ENCODE assay signal across 8 mouse cellular contexts in genomic region chr15:101283911-101284750, GRCm38 (mm10). TPM values are rescaled to one million over a fixed set of nuclear protein-coding genes. Genes with fewer than 3 reads are reported as not detected.
DNase-seq lines count a peak whose midpoint lies in the region; ATAC-seq and TF ChIP-seq lines count a peak whose summit lies in the region.

Gene Atg101, plus strand, starts transcription at chr15:101284272.

- H3K9me3 ChIP-seq in hindbrain, postnatal 0 days (ENCODE audit: low read length) = no peaks in the 10 kb centered on the region

- peak within 1 kb of the TSS; percentile 95 for H3K4me2 ChIP-seq in hindbrain, postnatal 0 days (ENCODE audit: low read depth, low read length)

- H3K4me1 ChIP-seq in hindbrain, postnatal 0 days (ENCODE audit: insufficient read depth, low read length) = no peaks in the 10 kb centered on the region

- peak; percentile 99 for TF ChIP-seq CTCF in gastrocnemius, adult 2 months (IDR thresholded peaks at IDR 0.05)
- peak; percentile 96 for TF ChIP-seq CTCF in hindbrain, postnatal 0 days (IDR thresholded peaks at IDR 0.05; ENCODE audit: low read depth)
- TF ChIP-seq CTCF in left cerebral cortex, adult 2 months (IDR thresholded peaks at IDR 0.05) = peak; percentile 91

- H3K4me3 ChIP-seq in gastrocnemius, adult 2 months = peak within 1 kb of the TSS; percentile 99
- peak within 1 kb of the TSS; percentile 55 for H3K4me3 ChIP-seq in hindbrain, postnatal 0 days (ENCODE audit: low read length)
- H3K4me3 ChIP-seq in left cerebral cortex, adult 2 months = peak within 1 kb of the TSS; percentile 86

- intact Hi-C loops in gastrocnemius, adult 2 months (cut with DNase I) = loop anchor here (1.0 to 5.0 kb wide), 3 partner anchors 31 to 62 kb away; partner anchors contain the start of gene Grasp
- intact Hi-C loops in left cerebral cortex, adult 2 months (cut with DNase I) = loop anchor here (1.0 kb wide), 2 partner anchors 44 to 63 kb away; no protein-coding TSS in a partner anchor

- peaks cover 19% of the 10 kb centered on the region; the same call in 1 of the 2 replicates for H3K36me3 ChIP-seq in hindbrain, postnatal 0 days (ENCODE audit: insufficient read depth, low read length)

- no peaks in the 10 kb centered on the region for H3K27me3 ChIP-seq in hindbrain, postnatal 0 days (ENCODE audit: insufficient read depth, low read length)

- DNase-seq in ZHBTc4 (ENCODE audit: low read depth, low spot score) = peak; percentile 95
- DNase-seq in gastrocnemius, adult 2 months = peak; percentile 94
- DNase-seq in hindbrain, postnatal 0 days (ENCODE audit: low spot score) = peak; percentile 93
- DNase-seq in left cerebral cortex, adult 2 months (ENCODE audit: extremely low spot score in 1 of 2, low spot score in 2 of 2) = peak; percentile 90 to 91
- DNase-seq in right cerebral cortex, adult 2 months (ENCODE audit: low spot score in 2 of 2) = peak; percentile 89 to 90
- DNase-seq in urinary bladder, postnatal 14 days (ENCODE audit: low spot score) = peak; percentile 90

- peak within 1 kb of the TSS; percentile 67 for H3K9ac ChIP-seq in hindbrain, postnatal 0 days (replicated peaks; ENCODE audit: low read length)

- ATAC-seq in common myeloid progenitor, adult 5-6 weeks (replicated peaks; ENCODE audit: low read depth, poor library complexity, severe bottlenecking) = peak; percentile 93
- peak; percentile 95 for ATAC-seq in hindbrain, postnatal 0 days
- peak; percentile 92 for ATAC-seq in megakaryocyte, adult 5-6 weeks (ENCODE audit: poor library complexity, severe bottlenecking)

- WGBS in hindbrain, postnatal 0 days = under 1% methylated on average over 61 of the region's 61 CpGs

- peak within 1 kb of the TSS; percentile 99 for H3K27ac ChIP-seq in gastrocnemius, adult 2 months
- peak within 1 kb of the TSS; percentile 79 for H3K27ac ChIP-seq in hindbrain, postnatal 0 days
- H3K27ac ChIP-seq in left cerebral cortex, adult 2 months = peak within 1 kb of the TSS; percentile 99

RNA-seq across cellular contexts. Expression of gene Atg101, which starts in this region (rescaled TPM):
- total RNA-seq in common myeloid progenitor, adult 5-6 weeks (2017) = 30.7 and 34.8 TPM in 2 replicates
- total RNA-seq in gastrocnemius, adult 2 months (2021) = 10 to 100 TPM; 23.7 to 32.4 TPM
- total RNA-seq in hindbrain, postnatal 0 days (2014; rRNA removed) = 44.1 and 52.3 TPM in 2 replicates
- polyA plus RNA-seq in hindbrain, postnatal 0 days (2015; fragmentation: Nextera tagmentation; extraction: Ambion mirVana) = 69.1 and 75.3 TPM in 2 replicates
- 10 to 100 TPM; 41.9 to 44.5 TPM for total RNA-seq in left cerebral cortex, adult 2 months (2021)
- total RNA-seq in megakaryocyte, adult 5-6 weeks (2015) = 8.2 and 12.1 TPM in 2 replicates
- total RNA-seq in megakaryocyte, adult 5-6 weeks (2017) = 53.3 and 58.0 TPM in 2 replicates

Comparison
In these comparisons a context has a peak if more than half of its experiments do, and no peak if none do; other contexts are left out.
1. Peak in every context shown above with its lines: DNase-seq, ATAC-seq, H3K4me3 ChIP-seq and H3K27ac ChIP-seq.